Mouse (Mus musculus) midbrain, embryonic 13.5 days (tissue): Measurements from ENCODE around the gene 3100002H09Rik. TPM values are rescaled to one million over a fixed set of nuclear protein-coding genes. Genes with fewer than 3 reads are reported as not detected.

ENCODE experiments used
- ATAC-seq: fragments of 200-750 bp; cut with Nextera tagmentation; 2 replicates; pipeline ENCODE4 v1.8.0; 2017; ENCODE audit warnings: mild to moderate bottlenecking, moderate TSS enrichment, moderate library complexity
- H3K27ac ChIP-seq: fragments of 300-500 bp; sonication (generic); 2 replicates; pipeline ENCODE4 v1.5.1; 2015; ENCODE audit warnings: inconsistent platforms, mild to moderate bottlenecking, moderate library complexity
- H3K27me3 ChIP-seq: fragments of 300-500 bp; sonication (generic); 2 replicates; pipeline ENCODE4 v1.6.1; 2015; ENCODE audit warnings: mild to moderate bottlenecking, inconsistent platforms
- H3K36me3 ChIP-seq: fragments of 300-500 bp; sonication (generic); 2 replicates; pipeline ENCODE4 v1.6.1; 2015; ENCODE audit warnings: mild to moderate bottlenecking, inconsistent platforms
- H3K4me1 ChIP-seq: fragments of 300-500 bp; sonication (generic); replicated peaks from 2 replicates; pipeline ENCODE4 v1.6.1; 2015; ENCODE audit warnings: inconsistent platforms
- H3K4me2 ChIP-seq: fragments of 300-500 bp; sonication (generic); replicated peaks from 2 replicates; pipeline ENCODE4 v1.6.1; 2015; ENCODE audit warnings: moderate library complexity, mild to moderate bottlenecking, inconsistent platforms
- H3K4me3 ChIP-seq: fragments of 300-500 bp; sonication (generic); replicated peaks from 2 replicates; pipeline ENCODE4 v1.5.1; 2015; ENCODE audit warnings: mild to moderate bottlenecking, inconsistent platforms
- H3K9ac ChIP-seq: fragments of 300-500 bp; sonication (generic); replicated peaks from 2 replicates; pipeline ENCODE4 v1.6.1; 2015; ENCODE audit warnings: mild to moderate bottlenecking, inconsistent platforms
- H3K9me3 ChIP-seq: fragments of 300-500 bp; sonication (generic); 2 replicates; pipeline ENCODE4 v1.6.1; 2016; ENCODE audit warnings: mild to moderate bottlenecking, inconsistent platforms
- WGBS: fragments of 180-500 bp; shearing (Covaris S2); methylation state at CpG from one replicate; pipeline ENCODE4 v1.1.7; 2015; 5-methylcytosine and 5-hydroxymethylcytosine counted together
- polyA plus RNA-seq: library from polyadenylated mRNA; unstranded; fragments of >200 nt; fragmentation: Nextera tagmentation; extraction: Ambion mirVana; gene quantifications from 2 replicates; pipeline ENCODE4 v1.2.1, GENCODE M21; 2015

Gene 3100002H09Rik
- polyA plus RNA-seq, 1 experiment from 2014 or later: 1.1 TPM

- H3K27ac ChIP-seq: no peak overlapping the region
- H3K9ac ChIP-seq: peak overlapping the region; percentile 71; the same call in 1 of the 2 replicates
- H3K4me2 ChIP-seq: peak overlapping the region; percentile 89
- ATAC-seq: no peak
- peaks cover 49% of the 10 kb centered on the region for H3K27me3 ChIP-seq
- peak overlapping the region; percentile 46 for H3K4me3 ChIP-seq
- no peaks in the 10 kb centered on the region for H3K36me3 ChIP-seq
- 12% methylated on average over 7 of the region's 7 CpGs for WGBS
- peaks cover 24% of the 10 kb centered on the region for H3K4me1 ChIP-seq
- no peaks in the 10 kb centered on the region for H3K9me3 ChIP-seq
These were observed 34.6 kb downstream of the 3100002H09Rik start for GRCm38 (mm10) chr4:124575955-124576445.

GRCm38 (mm10) chr4:124575269-124575954, 35.2 kb downstream of the 3100002H09Rik start:
- Histone ChIP-seq H3K9ac (peak overlapping the region; percentile 71), H3K9me3 (no peaks in the 10 kb centered on the region), H3K4me3 (peak overlapping the region; percentile 46), H3K4me1 (peaks cover 24% of the 10 kb centered on the region), H3K27me3 (peaks cover 49% of the 10 kb centered on the region), H3K36me3 (no peaks in the 10 kb centered on the region), H3K4me2 (peak overlapping the region; percentile 89), H3K27ac (no peak overlapping the region)
- under 1% methylated on average over 54 of the region's 61 CpGs for WGBS
- peak; percentile 63 for ATAC-seq

GRCm38 (mm10) chr4:124573586-124573985, 37.0 kb downstream of the 3100002H09Rik start:
- no peaks in the 10 kb centered on the region for H3K9me3 ChIP-seq
- peaks cover 56% of the 10 kb centered on the region for H3K27me3 ChIP-seq
- no peak overlapping the region for H3K4me3 ChIP-seq
- 67% methylated on average over 4 of the region's 4 CpGs for WGBS
- no peak overlapping the region for H3K4me2 ChIP-seq
- no peaks in the 10 kb centered on the region for H3K36me3 ChIP-seq
- no peak overlapping the region for H3K27ac ChIP-seq
- no peak for ATAC-seq
- H3K4me1 ChIP-seq: peaks cover 30% of the 10 kb centered on the region
- no peak overlapping the region for H3K9ac ChIP-seq

- Histone ChIP-seq H3K9me3 (no peaks in the 10 kb centered on the region), H3K4me1 (peaks cover 26% of the 10 kb centered on the region), H3K27me3 (peaks cover 46% of the 10 kb centered on the region), H3K36me3 (no peaks in the 10 kb centered on the region), H3K4me3 (no peak overlapping the region), H3K9ac (no peak overlapping the region), H3K27ac (no peak overlapping the region), H3K4me2 (no peak overlapping the region)
- peak; percentile 28; the same call in 1 of the 2 replicates for ATAC-seq
- 78% methylated on average over 9 of the region's 9 CpGs for WGBS
These were observed 39.6 kb downstream of the 3100002H09Rik start for GRCm38 (mm10) chr4:124570977-124571376.

GRCm38 (mm10) chr4:124569661-124570060, 40.9 kb downstream of the 3100002H09Rik start:
- Histone ChIP-seq H3K36me3 (no peaks in the 10 kb centered on the region), H3K4me1 (peaks cover 13% of the 10 kb centered on the region), H3K4me2 (no peak overlapping the region), H3K9ac (no peak overlapping the region), H3K4me3 (no peak overlapping the region), H3K27me3 (peaks cover 37% of the 10 kb centered on the region), H3K27ac (no peak overlapping the region), H3K9me3 (no peaks in the 10 kb centered on the region)
- ATAC-seq: no peak
- 22% methylated on average over 7 of the region's 7 CpGs for WGBS

GRCm38 (mm10) chr4:124563371-124563770, 47.2 kb downstream of the 3100002H09Rik start:
- Histone ChIP-seq H3K4me3 (no peak overlapping the region), H3K9ac (no peak overlapping the region), H3K36me3 (no peaks in the 10 kb centered on the region), H3K4me1 (peaks cover 24% of the 10 kb centered on the region), H3K27ac (no peak overlapping the region), H3K4me2 (no peak overlapping the region), H3K9me3 (no peaks in the 10 kb centered on the region), H3K27me3 (peaks cover 6% of the 10 kb centered on the region; the same call in 1 of the 2 replicates)
- WGBS: 38% methylated on average over 2 of the region's 2 CpGs
- ATAC-seq: no peak

GRCm38 (mm10) chr4:124562721-124563120, 47.9 kb downstream of the 3100002H09Rik start:
- H3K9me3 ChIP-seq: no peaks in the 10 kb centered on the region
- peak; percentile 37; the same call in 1 of the 2 replicates for ATAC-seq
- 65% methylated on average over 7 of the region's 7 CpGs for WGBS

More at GRCm38 (mm10) chr4:124562721-124563120, 47.9 kb downstream of the 3100002H09Rik start:
- no peaks in the 10 kb centered on the region for H3K36me3 ChIP-seq
- H3K9ac ChIP-seq: no peak overlapping the region
- H3K4me2 ChIP-seq: no peak overlapping the region
- H3K4me3 ChIP-seq: no peak overlapping the region
- H3K27me3 ChIP-seq: 0 out of 2 replicates have a peak, but pooled peaks cover 3% of the 10 kb centered on the region
- H3K4me1 ChIP-seq: peaks cover 24% of the 10 kb centered on the region
- H3K27ac ChIP-seq: peak overlapping the region; percentile 14; the same call in 1 of the 2 replicates

Other genes with a start within 250 kb of the 3100002H09Rik start
- 14.2 and 19.3 TPM in 2 replicates for gene Pou3f1, start 46.0 kb upstream of the 3100002H09Rik start, polyA plus RNA-seq
- 48.3 and 51.1 TPM in 2 replicates for gene Utp11, start 82.8 kb upstream of the 3100002H09Rik start, polyA plus RNA-seq
- gene Fhl3, start 89.9 kb upstream of the 3100002H09Rik start, polyA plus RNA-seq: 2.8 and 3.0 TPM in 2 replicates
- gene Sf3a3, start 104.0 kb upstream of the 3100002H09Rik start, polyA plus RNA-seq: 147 and 153 TPM in 2 replicates
- gene Inpp5b, start 131.0 kb upstream of the 3100002H09Rik start, polyA plus RNA-seq: 25.4 and 30.4 TPM in 2 replicates
- gene Mtf1, start 191.3 kb upstream of the 3100002H09Rik start, polyA plus RNA-seq: 14.6 and 15.7 TPM in 2 replicates
- 42.8 and 45.1 TPM in 2 replicates for gene Yrdc, start 239.9 kb upstream of the 3100002H09Rik start, polyA plus RNA-seq
- 70.6 and 77.5 TPM in 2 replicates for gene 1110065P20Rik, start 240.4 kb upstream of the 3100002H09Rik start, polyA plus RNA-seq